Mouse (Mus musculus) bone marrow macrophage, adult 2 months (primary cell): ENCODE data around the gene Gas2l1. TPM values are rescaled to one million over a fixed set of nuclear protein-coding genes. Genes with fewer than 3 reads are reported as not detected.

Source experiments
- H3K27ac ChIP-seq: 2 replicates; pipeline ENCODE4 v1.5.1; 2012; ENCODE audit warnings: low read depth, low read length; ENCODE audit not compliant: insufficient read depth
- H3K4me1 ChIP-seq: 2 replicates; pipeline ENCODE4 v1.6.1; 2012; ENCODE audit warnings: low read length; ENCODE audit not compliant: control insufficient read depth, insufficient read depth
- H3K4me3 ChIP-seq: 2 replicates; pipeline ENCODE4 v1.5.1; 2012; ENCODE audit warnings: mild to moderate bottlenecking, low read length, moderate library complexity; ENCODE audit not compliant: insufficient read depth
- CTCF ChIP-seq: IDR thresholded peaks from 2 replicates; pipeline ENCODE4 v1.5.1; 2012; ENCODE audit warnings: low read depth, mild to moderate bottlenecking, low read length, moderate library complexity
- POLR2A ChIP-seq: IDR thresholded peaks from 2 replicates; pipeline ENCODE4 v1.6.1; 2012; ENCODE audit warnings: mild to moderate bottlenecking, low read depth, low read length, borderline replicate concordance
- polyA plus RNA-seq: library from polyadenylated mRNA; stranded (reverse); fragments of >200 nt; gene quantifications from 2 replicates; pipeline ENCODE4 v1.2.4, GENCODE M21; 2012; ENCODE audit not compliant: missing spikeins, insufficient read depth, insufficient read length

The Gas2l1 gene
- polyA plus RNA-seq, 1 experiment, result 44.9 TPM

GRCm38 (mm10) chr11:5068126-5068971 is 3.2 kb upstream of the Gas2l1 start:
- TF ChIP-seq CTCF (no peak), POLR2A (no peak)
- Histone ChIP-seq H3K4me1 (peaks cover 7% of the 10 kb centered on the region; the same call in 1 of the 2 replicates), H3K27ac (no peak overlapping the region), H3K4me3 (no peak overlapping the region)

GRCm38 (mm10) chr11:5067063-5067462 is 1.9 kb upstream of the Gas2l1 start:
- no peak overlapping the region for H3K4me3 ChIP-seq
- no peak for TF ChIP-seq CTCF
- no peak for TF ChIP-seq POLR2A
- peaks cover 16% of the 10 kb centered on the region for H3K4me1 ChIP-seq
- no peak overlapping the region for H3K27ac ChIP-seq

GRCm38 (mm10) chr11:5064282-5065055 is 658 bp downstream of the Gas2l1 start:
- Histone ChIP-seq H3K27ac (no peak overlapping the region), H3K4me1 (peaks cover 19% of the 10 kb centered on the region), H3K4me3 (peak overlapping the region; percentile 66)
- TF ChIP-seq POLR2A (no peak), CTCF (no peak)

DNA sequence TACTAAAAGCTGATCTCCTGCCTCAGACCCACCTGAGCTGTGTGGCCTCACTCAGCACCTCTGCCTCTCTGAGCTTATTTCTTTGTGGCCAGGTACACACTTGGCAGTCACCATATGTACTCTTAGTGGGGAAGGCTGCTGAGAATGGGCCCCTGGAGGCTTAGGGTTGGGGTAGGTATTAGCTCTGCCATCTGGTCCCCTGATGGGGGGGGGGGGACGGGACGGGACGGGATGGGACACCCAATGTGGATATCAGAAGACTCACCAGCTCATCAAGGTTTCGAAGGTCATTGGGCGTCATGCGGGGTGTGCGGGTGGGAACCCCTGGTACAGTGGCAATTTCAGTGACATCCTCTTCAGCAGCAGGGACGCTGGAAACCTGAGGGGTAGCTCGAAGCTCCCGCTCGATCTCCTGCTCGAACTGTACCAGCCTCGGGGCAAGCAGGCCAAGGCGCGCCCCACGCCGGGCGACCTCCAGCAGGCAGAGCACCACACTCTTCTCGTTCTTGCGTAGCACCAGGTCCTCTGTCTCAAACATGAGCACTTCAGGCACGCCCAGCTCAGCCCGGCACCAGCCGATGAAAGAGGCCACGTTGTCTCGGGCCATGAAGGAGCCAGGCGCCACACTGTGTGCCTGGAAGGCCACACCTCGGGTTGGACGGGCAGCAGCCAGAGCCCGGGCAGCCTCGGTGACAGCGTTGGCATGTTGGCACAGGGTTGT is 1.4 kb downstream of the Gas2l1 start:
- TF ChIP-seq CTCF (no peak), POLR2A (no peak)
- H3K4me1 ChIP-seq, result peaks cover 19% of the 10 kb centered on the region
- peak overlapping the region; percentile 66; the same call in 1 of the 2 replicates for H3K4me3 ChIP-seq
- H3K27ac ChIP-seq, result no peak overlapping the region

- TF ChIP-seq CTCF (no peak), POLR2A (no peak)
- H3K27ac ChIP-seq, result no peak overlapping the region
- H3K4me3 ChIP-seq, result no peak overlapping the region
- H3K4me1 ChIP-seq, result peaks cover 22% of the 10 kb centered on the region
Measured at GRCm38 (mm10) chr11:5062860-5063505, 2.1 kb downstream of the Gas2l1 start.

DNA sequence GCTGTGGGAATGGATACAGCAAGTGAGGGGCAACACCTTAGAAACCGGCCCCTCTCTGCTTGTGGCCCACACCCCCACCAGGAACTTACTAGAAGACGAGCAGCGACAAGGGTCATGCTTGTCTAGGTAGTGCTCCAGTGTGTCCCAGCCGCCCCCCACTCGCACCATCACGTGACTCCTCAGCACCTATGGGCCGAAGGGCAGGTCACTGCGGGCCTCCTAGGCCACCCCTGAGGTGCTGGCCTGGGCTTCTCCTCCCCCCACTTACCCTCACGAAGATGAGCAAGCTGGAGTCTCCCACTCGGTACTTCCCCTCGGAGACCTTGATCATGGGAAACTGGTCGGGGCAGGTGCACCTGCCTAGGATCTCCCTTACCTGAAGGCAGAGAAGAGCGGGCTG is 2.8 kb downstream of the Gas2l1 start:
- TF ChIP-seq POLR2A, result no peak
- TF ChIP-seq CTCF, result no peak
- Histone ChIP-seq H3K4me1 (peaks cover 22% of the 10 kb centered on the region), H3K4me3 (peak overlapping the region; percentile 45), H3K27ac (no peak overlapping the region)

GRCm38 (mm10) chr11:5061413-5062139 is 3.6 kb downstream of the Gas2l1 start:
- H3K4me3 ChIP-seq, result peak overlapping the region; percentile 45
- no peak overlapping the region for H3K27ac ChIP-seq
- TF ChIP-seq POLR2A (no peak), CTCF (no peak)
- H3K4me1 ChIP-seq, result peaks cover 22% of the 10 kb centered on the region

- Histone ChIP-seq H3K4me1 (peaks cover 18% of the 10 kb centered on the region), H3K27ac (no peak overlapping the region), H3K4me3 (no peak overlapping the region)
- no peak for TF ChIP-seq POLR2A
- no peak for TF ChIP-seq CTCF
Measured at GRCm38 (mm10) chr11:5060756-5061412, 4.2 kb downstream of the Gas2l1 start.
